Mouse (Mus musculus): Measurements from ENCODE around the gene Lsr. TPM values are rescaled to one million over a fixed set of nuclear protein-coding genes. Genes with fewer than 3 reads are reported as not detected.
"Not testable (repeated sequence)": the region's sequence is repeated elsewhere in the genome, so short reads cannot be mapped to it uniquely, and the experiment has no call there.

Gene Lsr
- polyA plus RNA-seq, 2 experiments from 2014 or later: 1.6 to 2.6 TPM

DNA sequence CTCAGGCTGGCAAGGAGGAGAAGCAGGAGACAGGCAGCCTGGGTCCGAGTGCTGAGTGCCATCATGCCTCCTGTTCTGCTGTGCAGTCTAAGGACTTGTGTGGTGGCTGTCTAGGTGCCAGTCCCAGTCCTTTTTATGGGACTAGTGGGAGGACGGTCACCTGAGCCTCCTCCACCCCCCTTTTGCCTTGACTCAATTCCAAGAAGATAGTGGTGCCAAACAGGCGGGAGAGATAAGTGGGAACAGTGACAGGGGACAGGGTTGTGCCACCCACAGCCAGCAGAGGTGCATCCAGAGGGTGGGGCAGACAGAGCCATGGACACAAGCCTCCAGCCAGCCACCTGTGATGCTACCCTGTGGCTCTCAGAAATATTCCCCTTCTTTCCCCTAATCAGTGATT, 49.2 kb downstream of the Lsr start:
- ATAC-seq: no peak

DNA sequence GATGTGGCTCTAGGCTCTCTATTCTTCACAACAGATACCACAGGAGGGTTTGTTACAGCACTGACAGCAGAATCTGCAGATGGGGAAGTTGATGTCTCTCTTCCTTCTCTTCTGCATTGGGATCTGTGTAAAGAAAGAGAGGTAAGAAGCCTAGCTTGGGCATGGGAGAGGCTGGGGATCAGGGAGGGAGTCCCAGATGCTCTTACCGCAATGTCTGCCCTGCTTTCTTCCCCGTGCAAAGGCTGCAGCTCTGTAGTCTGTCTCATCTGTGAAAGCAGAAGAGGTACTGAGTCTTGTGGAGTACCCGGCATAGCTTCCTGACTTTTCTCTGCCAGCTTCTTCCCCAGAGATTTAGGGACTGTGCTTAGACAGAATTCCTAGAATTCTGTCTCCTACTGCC, 50.8 kb downstream of the Lsr start:
- ATAC-seq: not testable (repeated sequence)

DNA sequence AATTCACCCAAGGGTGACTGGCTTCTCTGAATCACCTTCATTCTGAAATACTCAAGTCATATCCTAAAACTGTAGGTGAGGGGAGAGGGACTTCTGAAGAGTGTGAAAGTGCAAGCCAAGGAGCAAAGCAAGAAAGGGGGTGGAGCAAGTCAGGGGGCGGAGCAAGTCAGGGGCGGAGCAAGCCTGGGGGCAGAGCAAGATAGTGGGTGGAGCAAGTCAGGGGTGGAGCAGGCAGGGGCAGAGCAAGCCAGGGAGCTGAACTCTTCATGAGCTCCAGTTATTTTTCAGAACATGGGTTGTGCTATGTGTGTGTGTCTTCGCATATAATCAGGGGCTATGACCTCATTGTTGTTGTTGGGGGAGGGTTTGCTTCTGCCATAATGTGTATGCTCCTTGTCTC, 53.0 kb downstream of the Lsr start:
- ATAC-seq: no peak

DNA sequence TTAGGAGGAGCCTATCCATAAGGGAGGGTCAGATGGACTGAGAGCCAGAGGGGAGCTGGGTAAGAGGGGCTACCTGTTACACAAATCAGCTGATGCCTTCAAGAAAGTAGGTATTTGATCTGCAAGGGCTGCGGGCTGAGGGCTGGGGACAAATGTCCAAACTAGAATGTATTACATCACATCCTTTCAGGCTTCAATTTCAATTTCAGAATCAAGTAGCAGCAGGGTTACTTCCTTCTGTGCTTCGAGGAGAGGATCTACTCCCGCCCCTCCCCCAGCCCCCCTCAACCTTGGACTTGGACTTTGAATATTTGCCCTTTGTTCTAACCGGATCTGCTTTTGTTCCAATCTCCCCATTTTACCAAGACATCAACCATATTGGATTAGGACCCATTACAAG, 56.0 kb downstream of the Lsr start:
- ATAC-seq: no peak

DNA sequence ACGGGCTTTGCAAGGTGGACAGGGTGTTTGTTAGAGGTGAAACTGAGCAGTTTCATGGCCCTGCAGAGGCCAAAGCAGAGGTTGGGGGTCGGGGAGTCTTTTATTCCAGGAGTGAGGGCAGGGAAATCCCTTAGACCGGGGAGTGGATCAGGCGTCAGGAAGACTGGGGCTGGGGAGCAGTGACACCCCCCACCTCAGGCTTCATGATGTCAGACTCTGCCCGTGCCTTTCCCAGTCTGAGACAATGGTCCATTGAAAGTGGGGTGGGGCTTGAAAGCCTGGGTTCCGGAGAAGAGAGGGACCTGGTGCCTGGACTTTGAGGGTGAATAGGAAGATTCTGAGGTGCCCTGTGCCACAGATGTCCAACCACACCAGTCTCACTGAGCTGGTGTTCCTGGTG, 56.6 kb downstream of the Lsr start:
- ATAC-seq: no peak

DNA sequence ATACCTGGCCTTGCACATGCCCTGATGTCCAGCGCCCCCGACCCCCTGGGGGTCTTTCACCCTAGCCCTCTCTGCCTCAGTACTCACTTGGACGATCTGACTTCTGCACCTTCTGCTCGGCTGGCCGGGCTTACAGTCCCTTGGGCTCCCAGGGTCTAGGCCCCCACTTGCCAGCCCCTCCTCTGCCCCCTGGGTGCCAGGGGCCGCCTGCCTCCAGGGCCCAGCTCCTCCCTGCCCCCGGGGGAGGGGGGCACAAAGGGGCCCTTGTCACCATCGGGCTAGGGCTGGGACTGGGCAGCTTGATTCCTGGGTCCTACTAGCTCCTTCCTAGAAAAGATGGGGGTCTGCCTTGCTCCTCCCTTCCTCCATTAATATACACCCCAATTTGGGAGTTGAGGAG, 58.5 kb downstream of the Lsr start, which contains the start of gene Mag:
Gene Mag (minus strand): TSS at position 142 of the 400 bp plus-strand sequence.
- no peak for ATAC-seq

DNA sequence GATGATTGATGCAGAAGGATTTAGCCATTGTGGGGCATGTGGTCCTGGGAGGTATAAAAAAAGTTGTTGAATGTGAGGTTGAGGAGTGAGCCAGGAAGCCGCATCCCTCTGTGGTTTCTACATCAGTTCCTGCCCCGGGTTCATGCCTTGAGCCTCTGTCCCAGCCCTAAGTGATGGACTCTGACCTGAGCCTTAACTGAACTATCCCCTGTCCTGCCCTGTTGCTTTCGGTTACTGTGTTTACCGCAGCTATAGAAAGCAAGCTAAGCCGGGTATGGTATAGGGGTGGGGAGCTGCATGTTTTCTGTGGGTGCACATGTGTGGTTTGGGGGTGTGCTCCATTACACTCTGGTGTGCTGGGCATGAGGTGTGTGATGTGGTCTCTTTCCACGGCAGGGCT, 63.5 kb downstream of the Lsr start:
- ATAC-seq: no peak

DNA sequence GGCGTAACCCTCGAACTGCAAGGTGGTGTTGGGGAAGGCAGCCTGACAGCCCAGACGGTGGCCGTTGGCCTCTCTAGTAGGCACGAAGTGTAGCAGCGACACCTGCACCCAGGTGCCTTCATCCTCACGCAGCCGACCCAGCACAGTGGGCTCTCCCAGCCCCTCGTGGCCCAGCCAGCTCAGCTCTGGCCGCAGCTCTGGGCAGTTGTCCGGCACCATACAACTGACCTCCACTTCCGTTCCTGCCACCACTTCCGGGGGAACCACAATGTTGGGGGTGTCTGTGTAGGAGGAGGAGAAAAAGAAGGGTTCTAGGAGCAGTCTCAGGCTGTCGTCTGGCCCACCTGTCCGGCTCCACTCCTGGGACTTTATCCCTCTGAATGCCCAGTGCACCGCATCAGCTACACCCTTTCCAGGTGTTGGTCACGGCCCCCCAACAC, 64.3 kb downstream of the Lsr start:
- ATAC-seq: no peak

DNA sequence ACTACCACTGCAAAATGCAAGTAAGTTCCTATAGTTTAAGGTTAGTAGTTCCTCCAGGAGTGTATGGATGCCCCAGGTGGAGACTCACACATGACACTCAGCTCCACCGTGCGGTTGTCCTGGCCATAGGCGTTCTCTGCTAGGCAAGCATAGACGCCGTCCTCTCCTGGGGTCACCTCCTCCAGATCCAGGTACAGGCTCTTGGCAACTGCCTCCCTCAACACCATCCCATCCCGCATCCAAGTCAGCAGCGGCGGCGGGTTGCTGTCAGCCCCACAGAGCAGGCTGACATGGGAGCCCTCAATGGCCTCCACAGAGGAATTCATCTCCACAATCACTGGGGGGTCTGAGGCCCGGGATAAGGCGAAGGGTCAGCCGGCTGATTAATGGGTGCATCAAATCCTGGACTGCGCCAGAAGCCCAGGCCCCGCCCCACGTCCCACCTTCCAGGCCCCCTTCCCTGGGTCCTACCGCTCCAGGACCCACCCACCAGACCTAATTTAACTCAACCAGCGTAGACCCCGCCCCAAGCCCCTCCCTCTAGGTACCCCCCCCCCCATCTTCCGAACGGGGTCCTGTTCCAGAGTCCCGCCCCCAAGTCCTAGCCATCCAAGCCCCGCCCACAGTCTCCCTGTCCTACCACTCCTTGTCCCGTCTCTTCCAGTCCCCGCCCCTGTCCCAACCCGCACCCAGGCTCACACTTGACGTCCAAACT, 64.8 kb downstream of the Lsr start:
- no peak for ATAC-seq

Other genes starting within 250 kb of the Lsr start
- 10 to 100 TPM; 46.6 to 48.1 TPM for gene Tmem147, start 243.9 kb downstream of the Lsr start, polyA plus RNA-seq (2017; shearing (Covaris generic))
- gene Gapdhs, start 229.8 kb downstream of the Lsr start, polyA plus RNA-seq (2017; shearing (Covaris generic)): not detected
- gene Sbsn, start 222.0 kb downstream of the Lsr start, polyA plus RNA-seq (2017; shearing (Covaris generic)): under 1 TPM in 1 of 2 experiments, not detected in 1; 0.69 TPM
- gene Dmkn, start 209.7 kb downstream of the Lsr start, polyA plus RNA-seq (2017; shearing (Covaris generic)): under 1 TPM in 1 of 2 experiments, not detected in 1; 0.17 TPM
- not detected for gene Krtdap, start 185.6 kb downstream of the Lsr start, polyA plus RNA-seq (2017; shearing (Covaris generic))
- under 1 TPM; 0.22 to 0.68 TPM for gene Ffar2, start 149.7 kb downstream of the Lsr start, polyA plus RNA-seq (2017; shearing (Covaris generic))
- gene Ffar3, start 117.3 kb downstream of the Lsr start, polyA plus RNA-seq (2017; shearing (Covaris generic)): not detected
- under 1 TPM; 0.19 to 0.28 TPM for gene Ffar1, start 111.9 kb downstream of the Lsr start, polyA plus RNA-seq (2017; shearing (Covaris generic))
- gene Cd22, start 93.1 kb downstream of the Lsr start, polyA plus RNA-seq (2017; shearing (Covaris generic)): 1 to 10 TPM; 4.5 to 9.3 TPM
- gene Mag, start 58.6 kb downstream of the Lsr start, polyA plus RNA-seq (2017; shearing (Covaris generic)): not detected
- gene Hamp2, start 48.8 kb downstream of the Lsr start, polyA plus RNA-seq (2017; shearing (Covaris generic)): not detected
- not detected for gene Hamp, start 29.4 kb downstream of the Lsr start, polyA plus RNA-seq (2017; shearing (Covaris generic))
- gene Usf2, start 16.7 kb downstream of the Lsr start, polyA plus RNA-seq (2017; shearing (Covaris generic)): 10 to 100 TPM; 11.9 to 14.2 TPM
- under 1 TPM; 0.55 to 0.86 TPM for gene Fam187b, start 326 bp upstream of the Lsr start, polyA plus RNA-seq (2017; shearing (Covaris generic))
- gene Fxyd5, start 69.0 kb upstream of the Lsr start, polyA plus RNA-seq (2017; shearing (Covaris generic)): 1,000 to 10,000 TPM; 2,132 to 2,220 TPM
- gene Fxyd7, start 78.0 kb upstream of the Lsr start, polyA plus RNA-seq (2017; shearing (Covaris generic)): not detected
- not detected for gene Fxyd1, start 83.7 kb upstream of the Lsr start, polyA plus RNA-seq (2017; shearing (Covaris generic))
- gene Lgi4, start 85.9 kb upstream of the Lsr start, polyA plus RNA-seq (2017; shearing (Covaris generic)): under 1 TPM in 1 of 2 experiments, not detected in 1; 0.19 TPM
- gene Fxyd3, start 103.2 kb upstream of the Lsr start, polyA plus RNA-seq (2017; shearing (Covaris generic)): not detected
- gene Hpn, start 141.8 kb upstream of the Lsr start, polyA plus RNA-seq (2017; shearing (Covaris generic)): 1 to 10 TPM; 4.3 to 5.6 TPM
- gene Scn1b, start 153.5 kb upstream of the Lsr start, polyA plus RNA-seq (2017; shearing (Covaris generic)): not detected
- 100 to 1,000 TPM in 1 of 2 experiments, 10 to 100 TPM in 1; 81.1 to 115 TPM for gene Gramd1a, start 182.4 kb upstream of the Lsr start, polyA plus RNA-seq (2017; shearing (Covaris generic))